Mouse (Mus musculus): ENCODE measurements around the gene Gpr61. TPM values are rescaled to one million over a fixed set of nuclear protein-coding genes. Genes with fewer than 3 reads are reported as not detected.

Gene Gpr61
- total RNA-seq, 1 experiment: 0.09 TPM

- no peaks in the 10 kb centered on the region for H3K4me1 ChIP-seq (ENCODE audit: control insufficient read depth in 2 of 2, insufficient read depth in 2 of 2, low read length in 2 of 2, poor library complexity in 1 of 2)
- H3K9me3 ChIP-seq (ENCODE audit: control insufficient read depth, insufficient read depth, low read depth, low read length): no peaks in the 10 kb centered on the region
- in situ Hi-C loops (cut with MboI; ENCODE audit: low sequenced_read_pairs in 2 of 2, unreplicated experiment in 2 of 2): no loop called here
- H3K9ac ChIP-seq (ENCODE audit: insufficient read depth, low read depth, low read length, poor library complexity, severe bottlenecking): no peak overlapping the region
- TF ChIP-seq ZNF384 (IDR thresholded peaks at IDR 0.05; ENCODE audit: low read depth, low read length) (no peak), MAFK (IDR thresholded peaks at IDR 0.05; ENCODE audit: insufficient read depth, low read depth, low read length) (no peak), CHD2 (IDR thresholded peaks at IDR 0.05; ENCODE audit: low read depth, low read length) (no peak), ZC3H11A (IDR thresholded peaks at IDR 0.05; ENCODE audit: borderline replicate concordance, low read depth, low read length) (no peak), HCFC1 (IDR thresholded peaks at IDR 0.05; ENCODE audit: borderline replicate concordance, insufficient read depth, low read length) (no peak)
- H3K4me3 ChIP-seq (ENCODE audit: insufficient read depth in 1 of 2, low read depth in 1 of 2, low read length in 2 of 2, poor library complexity in 1 of 2, severe bottlenecking in 1 of 2): no peak overlapping the region
- H3K27ac ChIP-seq (ENCODE audit: insufficient read depth, low read depth, low read length, poor library complexity, severe bottlenecking): no peak overlapping the region
- peaks cover 26% of the 10 kb centered on the region for H3K36me3 ChIP-seq (ENCODE audit: control insufficient read depth, insufficient read depth, low read length, poor library complexity, severe bottlenecking)
- no peak for DNase-seq (ENCODE audit: low read depth, low spot score)
These were observed 42.0 kb downstream of the Gpr61 start for GRCm38 (mm10) chr3:108112666-108113065.

GRCm38 (mm10) chr3:108112246-108112645 lies 42.4 kb downstream of the Gpr61 start:
- peaks cover 24% of the 10 kb centered on the region for H3K36me3 ChIP-seq (ENCODE audit: control insufficient read depth, insufficient read depth, low read length, poor library complexity, severe bottlenecking)
- in situ Hi-C loops (cut with MboI; ENCODE audit: low sequenced_read_pairs in 2 of 2, unreplicated experiment in 2 of 2): no loop called here
- H3K9ac ChIP-seq (ENCODE audit: insufficient read depth, low read depth, low read length, poor library complexity, severe bottlenecking): no peak overlapping the region
- no peaks in the 10 kb centered on the region for H3K9me3 ChIP-seq (ENCODE audit: control insufficient read depth, insufficient read depth, low read depth, low read length)
- H3K27ac ChIP-seq (ENCODE audit: insufficient read depth, low read depth, low read length, poor library complexity, severe bottlenecking): no peak overlapping the region
- no peak overlapping the region for H3K4me3 ChIP-seq (ENCODE audit: insufficient read depth in 1 of 2, low read depth in 1 of 2, low read length in 2 of 2, poor library complexity in 1 of 2, severe bottlenecking in 1 of 2)
- H3K4me1 ChIP-seq (ENCODE audit: control insufficient read depth in 2 of 2, insufficient read depth in 2 of 2, low read length in 2 of 2, poor library complexity in 1 of 2): no peaks in the 10 kb centered on the region
- no peak for TF ChIP-seq MAFK (IDR thresholded peaks at IDR 0.05; ENCODE audit: insufficient read depth, low read depth, low read length)
- TF ChIP-seq ZNF384 (IDR thresholded peaks at IDR 0.05; ENCODE audit: low read depth, low read length): no peak
- no peak for TF ChIP-seq HCFC1 (IDR thresholded peaks at IDR 0.05; ENCODE audit: borderline replicate concordance, insufficient read depth, low read length)
- no peak for TF ChIP-seq ZC3H11A (IDR thresholded peaks at IDR 0.05; ENCODE audit: borderline replicate concordance, low read depth, low read length)
- TF ChIP-seq CHD2 (IDR thresholded peaks at IDR 0.05; ENCODE audit: low read depth, low read length): no peak
- no peak for DNase-seq (ENCODE audit: low read depth, low spot score)

- TF ChIP-seq HCFC1 (IDR thresholded peaks at IDR 0.05; ENCODE audit: borderline replicate concordance, insufficient read depth, low read length) (no peak), MAFK (IDR thresholded peaks at IDR 0.05; ENCODE audit: insufficient read depth, low read depth, low read length) (no peak), ZNF384 (IDR thresholded peaks at IDR 0.05; ENCODE audit: low read depth, low read length) (no peak), ZC3H11A (IDR thresholded peaks at IDR 0.05; ENCODE audit: borderline replicate concordance, low read depth, low read length) (no peak), CHD2 (IDR thresholded peaks at IDR 0.05; ENCODE audit: low read depth, low read length) (no peak)
These were observed 43.4 kb downstream of the Gpr61 start for GRCm38 (mm10) chr3:108111320-108111719.

GRCm38 (mm10) chr3:108105281-108105680 lies 49.4 kb downstream of the Gpr61 start:
- in situ Hi-C loops (cut with MboI; ENCODE audit: low sequenced_read_pairs in 2 of 2, unreplicated experiment in 2 of 2): no loop called here

More at GRCm38 (mm10) chr3:108111320-108111719, 43.4 kb downstream of the Gpr61 start:
- Histone ChIP-seq H3K27ac (ENCODE audit: insufficient read depth, low read depth, low read length, poor library complexity, severe bottlenecking) (no peak overlapping the region), H3K9ac (ENCODE audit: insufficient read depth, low read depth, low read length, poor library complexity, severe bottlenecking) (peak overlapping the region; percentile 48; the same call in 1 of the 2 replicates), H3K36me3 (ENCODE audit: control insufficient read depth, insufficient read depth, low read length, poor library complexity, severe bottlenecking) (peaks cover 24% of the 10 kb centered on the region), H3K9me3 (ENCODE audit: control insufficient read depth, insufficient read depth, low read depth, low read length) (no peaks in the 10 kb centered on the region), H3K4me3 (ENCODE audit: insufficient read depth in 1 of 2, low read depth in 1 of 2, low read length in 2 of 2, poor library complexity in 1 of 2, severe bottlenecking in 1 of 2) (no peak overlapping the region), H3K4me1 (ENCODE audit: control insufficient read depth in 2 of 2, insufficient read depth in 2 of 2, low read length in 2 of 2, poor library complexity in 1 of 2) (no peaks in the 10 kb centered on the region)
- no peak for DNase-seq (ENCODE audit: low read depth, low spot score)
- in situ Hi-C loops (cut with MboI; ENCODE audit: low sequenced_read_pairs in 2 of 2, unreplicated experiment in 2 of 2): no loop called here

More at GRCm38 (mm10) chr3:108105281-108105680, 49.4 kb downstream of the Gpr61 start:
- no peak overlapping the region for H3K4me3 ChIP-seq (ENCODE audit: insufficient read depth in 1 of 2, low read depth in 1 of 2, low read length in 2 of 2, poor library complexity in 1 of 2, severe bottlenecking in 1 of 2)
- H3K9ac ChIP-seq (ENCODE audit: insufficient read depth, low read depth, low read length, poor library complexity, severe bottlenecking): no peak overlapping the region
- H3K4me1 ChIP-seq (ENCODE audit: control insufficient read depth in 2 of 2, insufficient read depth in 2 of 2, low read length in 2 of 2, poor library complexity in 1 of 2): no peaks in the 10 kb centered on the region
- H3K27ac ChIP-seq (ENCODE audit: insufficient read depth, low read depth, low read length, poor library complexity, severe bottlenecking): no peak overlapping the region
- peaks cover 5% of the 10 kb centered on the region for H3K36me3 ChIP-seq (ENCODE audit: control insufficient read depth, insufficient read depth, low read length, poor library complexity, severe bottlenecking)
- no peak for DNase-seq (ENCODE audit: low read depth, low spot score)
- TF ChIP-seq ZC3H11A (IDR thresholded peaks at IDR 0.05; ENCODE audit: borderline replicate concordance, low read depth, low read length): no peak
- no peak for TF ChIP-seq HCFC1 (IDR thresholded peaks at IDR 0.05; ENCODE audit: borderline replicate concordance, insufficient read depth, low read length)
- TF ChIP-seq MAFK (IDR thresholded peaks at IDR 0.05; ENCODE audit: insufficient read depth, low read depth, low read length): no peak
- no peak for TF ChIP-seq CHD2 (IDR thresholded peaks at IDR 0.05; ENCODE audit: low read depth, low read length)
- TF ChIP-seq ZNF384 (IDR thresholded peaks at IDR 0.05; ENCODE audit: low read depth, low read length): no peak
- no peaks in the 10 kb centered on the region for H3K9me3 ChIP-seq (ENCODE audit: control insufficient read depth, insufficient read depth, low read depth, low read length)

All from ES-E14 (cell line).